Mouse (Mus musculus) layer of hippocampus, postnatal 10 days (tissue): Measurements from ENCODE around the gene Vps53. TPM values are rescaled to one million over a fixed set of nuclear protein-coding genes. Genes with fewer than 3 reads are reported as not detected.
"Not testable (repeated sequence)": the region's sequence is repeated elsewhere in the genome, so short reads cannot be mapped to it uniquely, and the experiment has no call there.

Experiments
- DNase-seq, 2 experiments: peaks; one replicate each; pipeline ENCODE4 v3.0.0; 2021; ENCODE audit warnings: low spot score in 2 of 2
- long read RNA-seq: library from polyadenylated mRNA; stranded (forward); transcript quantifications from one replicate; pipeline ENCODE4 v2.0.0, GENCODE M21; 2023
- total RNA-seq, 2 experiments: library from RNA; stranded (reverse); gene quantifications; 2 replicates each; pipeline ENCODE4 v1.2.3; 2021

The Vps53 gene
- total RNA-seq: 10 to 100 TPM; 75.2 to 75.6 TPM
- long read RNA-seq, transcript Vps53-201 (22 exons, 2,833 nt): major isoform, 37 of 55 reads
- long read RNA-seq, partial matches to known transcripts: 5 of 55 reads
- long read RNA-seq, other reads (novel, unspliced or antisense): 9 of 55 reads

- DNase-seq: peak; percentile 84 to 87
Observed at GRCm38 (mm10) chr11:76179495-76180145, at the start of gene Vps53, which contains the start of gene Fam57a. TSS of gene Vps53 (minus strand) at chr11:76179647. TSS of gene Fam57a (plus strand) at chr11:76179671.

DNA sequence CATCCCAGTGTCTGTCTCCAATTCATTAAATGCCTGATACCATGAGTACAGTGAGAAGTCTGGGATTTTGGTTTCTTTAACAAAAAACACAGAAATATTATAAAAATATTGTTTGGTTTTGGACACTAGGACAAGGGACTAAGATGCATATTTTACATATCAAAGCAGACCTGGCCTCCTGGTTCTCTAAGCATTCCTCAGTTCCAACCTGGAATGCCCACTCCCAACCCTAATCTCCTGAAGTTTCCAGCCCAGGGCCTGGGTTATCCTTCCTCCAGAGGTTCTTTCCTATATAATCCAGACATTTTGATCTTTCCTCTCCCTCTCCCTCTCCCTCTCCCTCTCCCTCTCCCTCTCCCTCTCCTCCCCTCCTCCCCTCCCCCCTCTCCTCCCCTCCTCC lies 45.6 kb upstream of the Vps53 start:
- no peak for DNase-seq

GRCm38 (mm10) chr11:76224631-76225030 lies 45.2 kb upstream of the Vps53 start:
- DNase-seq: no peak

- peak; percentile 96 to 97 for DNase-seq
Observed at GRCm38 (mm10) chr11:76217390-76217800, 37.9 kb upstream of the Vps53 start, which contains the start of the genes Dbil5 and Gemin4. TSS of gene Dbil5 (plus strand) at chr11:76217608. TSS of gene Gemin4 (minus strand) at chr11:76217664.

GRCm38 (mm10) chr11:76216681-76217389 lies 37.4 kb upstream of the Vps53 start:
- DNase-seq: peak; percentile 13 to 41

GRCm38 (mm10) chr11:76216049-76216540 lies 36.6 kb upstream of the Vps53 start:
- DNase-seq: no peak

- DNase-seq: no peak
Observed at GRCm38 (mm10) chr11:76215011-76215410, 35.6 kb upstream of the Vps53 start.

DNA sequence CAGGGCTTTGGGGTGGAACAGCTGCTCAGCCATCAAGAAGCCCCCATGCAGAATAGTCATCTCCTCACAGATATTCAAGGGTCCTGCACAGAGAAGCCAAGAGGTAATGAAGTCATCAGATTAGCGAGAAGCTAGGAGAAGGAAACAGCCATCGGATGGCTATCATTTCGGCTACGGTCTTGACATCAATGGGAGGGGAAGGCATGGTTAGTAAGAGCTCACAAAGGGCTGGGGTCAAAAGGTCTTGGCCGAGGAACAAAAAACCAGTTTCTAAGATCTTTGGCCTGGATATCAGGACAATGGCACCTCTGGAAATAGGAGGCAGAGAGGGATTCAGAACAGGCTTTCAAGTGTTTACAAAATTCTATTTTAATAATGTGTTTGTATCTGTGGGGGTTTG lies 34.4 kb upstream of the Vps53 start:
- no peak for DNase-seq

- not testable (repeated sequence) for DNase-seq
Observed at GRCm38 (mm10) chr11:76211595-76211994, 32.1 kb upstream of the Vps53 start.

- no peak for DNase-seq
Observed at GRCm38 (mm10) chr11:76210228-76210985, 31.0 kb upstream of the Vps53 start.

DNA sequence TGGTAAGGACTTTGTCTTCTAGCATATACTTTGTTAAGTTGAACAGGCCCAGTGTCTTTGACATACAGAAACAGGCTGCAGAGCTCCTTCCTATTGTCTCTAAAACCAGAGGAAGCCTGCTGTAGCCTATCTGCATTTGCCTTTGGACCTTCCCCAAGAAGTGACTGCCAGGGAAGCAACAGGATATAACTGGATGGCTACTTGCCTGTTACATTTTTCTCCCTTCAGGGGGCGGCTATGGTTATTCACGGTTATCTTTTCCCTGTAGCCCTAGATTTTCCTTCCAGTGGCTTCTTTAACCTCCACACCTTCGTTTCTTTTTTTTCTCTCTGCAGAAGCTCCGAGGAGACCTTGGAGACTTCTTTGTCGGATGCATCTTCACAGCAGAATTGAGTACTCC lies 27.3 kb upstream of the Vps53 start:
- DNase-seq: no peak

DNA sequence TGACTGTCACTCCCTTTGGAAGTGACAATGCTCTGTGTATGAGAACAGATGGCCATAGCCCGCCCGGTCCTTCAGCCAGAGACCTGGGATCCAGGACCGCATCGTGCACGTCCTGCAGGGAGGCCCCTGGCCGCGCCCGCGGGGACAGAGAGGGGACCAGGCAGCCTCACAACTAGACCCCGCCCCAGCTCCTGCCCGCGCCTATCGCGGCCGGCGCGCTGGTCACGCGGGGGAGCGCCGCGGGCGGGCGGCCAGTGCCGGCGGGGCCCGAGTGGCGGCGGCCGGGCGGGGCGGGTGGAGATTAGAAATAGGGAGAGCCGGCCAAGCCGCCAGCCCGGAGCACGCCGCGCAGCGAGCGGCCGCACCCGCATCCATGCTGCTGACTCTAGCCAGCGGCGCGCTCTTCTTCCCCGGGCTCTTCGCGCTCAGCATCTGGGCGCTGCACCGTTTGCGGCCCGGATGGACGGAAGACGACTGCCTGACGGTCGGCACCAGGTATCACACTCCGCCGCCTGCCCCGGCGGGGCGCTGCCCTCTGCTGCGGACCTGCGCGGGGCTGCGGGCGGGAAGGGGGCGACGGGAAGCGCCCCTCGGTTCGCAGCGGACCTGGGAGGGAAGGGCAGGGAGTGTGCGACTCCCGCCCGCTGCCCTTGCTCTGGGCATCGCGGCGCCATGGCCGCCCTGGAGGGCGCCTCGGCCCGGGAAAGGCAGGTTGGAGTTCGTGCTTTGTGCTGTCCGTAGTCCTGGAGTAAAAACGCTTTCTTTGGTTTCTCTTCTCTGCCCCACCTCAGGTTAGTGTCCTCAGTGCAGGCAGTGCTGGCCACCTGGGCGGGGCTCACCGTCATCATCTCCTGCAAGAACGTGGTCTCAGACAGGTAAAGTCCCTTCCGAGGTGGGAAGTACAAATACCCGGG lies 22.6 kb upstream of the Vps53 start:
- DNase-seq: peak; percentile 79 to 89

- no peak for DNase-seq
Observed at GRCm38 (mm10) chr11:76196977-76197469, 17.6 kb upstream of the Vps53 start.

- no peak for DNase-seq
Observed at GRCm38 (mm10) chr11:76196275-76196976, 17.0 kb upstream of the Vps53 start.

DNA sequence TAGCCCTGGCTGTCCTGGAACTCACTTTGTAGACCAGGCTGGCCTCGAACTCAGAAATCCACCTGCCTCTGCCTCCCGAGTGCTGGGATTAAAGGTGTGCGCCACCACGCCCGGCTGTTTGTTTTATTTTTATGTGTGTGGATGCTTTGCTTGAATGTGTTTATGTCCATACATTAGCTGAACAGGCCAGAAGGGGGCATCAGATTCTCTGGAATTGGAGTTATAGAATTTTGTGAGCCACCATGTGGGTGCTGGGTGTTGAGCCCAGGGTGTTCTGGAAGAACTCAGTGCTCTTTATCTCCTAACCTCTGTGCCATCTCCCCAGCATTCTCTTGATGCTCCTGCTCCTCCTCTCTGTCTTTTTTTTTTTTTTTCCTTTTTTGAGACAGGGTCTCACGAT lies 7.5 kb upstream of the Vps53 start:
- DNase-seq: no peak

DNA sequence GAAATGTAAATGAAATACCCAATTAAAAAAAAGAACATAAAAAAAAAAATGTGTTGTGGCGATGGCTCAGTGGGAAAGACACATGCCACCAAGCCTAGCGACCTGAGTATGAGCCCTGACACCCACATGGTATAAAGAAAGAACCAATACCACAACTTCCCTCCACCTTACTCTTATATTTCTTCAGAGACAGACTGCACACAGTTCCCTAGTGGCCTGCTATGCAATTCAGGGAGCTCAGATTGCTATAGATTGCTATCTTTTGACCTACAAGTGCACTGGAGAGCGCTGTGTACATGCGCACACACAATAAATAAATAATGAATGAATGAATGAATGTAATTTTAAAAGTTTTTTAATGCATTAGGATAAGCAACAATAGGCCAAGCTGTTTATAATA lies 4.3 kb upstream of the Vps53 start:
- no peak for DNase-seq

DNA sequence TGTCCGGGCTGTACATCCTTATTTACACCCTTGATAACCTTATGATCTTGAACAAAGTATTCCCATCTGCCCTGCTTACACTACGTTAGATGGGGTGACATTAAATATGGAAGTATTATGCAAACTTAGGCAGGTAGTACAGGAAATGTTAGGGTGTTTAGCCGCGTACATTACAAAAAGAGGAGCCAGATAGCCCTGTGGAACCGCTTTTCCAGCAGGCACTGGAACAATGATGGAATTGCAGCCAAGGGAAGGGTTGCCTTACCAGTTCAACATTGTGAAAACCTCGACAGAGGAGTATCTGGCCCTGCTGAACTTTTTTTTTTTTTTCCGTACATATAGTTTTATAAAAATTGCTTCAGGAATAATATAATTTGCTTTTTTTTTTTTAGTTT lies 696 bp upstream of the Vps53 start:
- no peak for DNase-seq

- peak; percentile 34 to 37 for DNase-seq
Observed at GRCm38 (mm10) chr11:76178726-76179494, 537 bp downstream of the Vps53 start.

DNA sequence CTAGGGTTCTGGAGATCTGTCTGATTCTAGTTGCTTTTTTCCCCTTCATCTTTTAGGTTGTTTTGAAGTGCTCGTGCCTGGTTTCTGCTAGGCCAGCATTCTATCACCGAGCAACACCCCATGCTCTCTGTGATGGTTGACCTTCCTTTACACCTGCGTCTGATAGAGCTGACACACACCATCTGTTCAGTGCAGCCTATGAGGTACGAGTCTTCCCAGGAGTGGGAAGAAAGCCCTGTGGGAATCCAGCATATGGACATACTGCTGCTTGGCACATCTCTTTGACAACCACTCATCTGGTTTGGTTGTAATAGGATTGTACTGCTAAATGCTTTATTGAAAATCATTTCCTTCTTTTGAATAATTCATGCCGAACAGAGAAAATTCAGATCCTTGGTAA lies 9.2 kb downstream of the Vps53 start:
- DNase-seq: no peak
